Mouse (Mus musculus): ENCODE measurements around the gene Apol11a. TPM values are rescaled to one million over a fixed set of nuclear protein-coding genes. Genes with fewer than 3 reads are reported as not detected.
"Not testable (repeated sequence)": the region's sequence is repeated elsewhere in the genome, so short reads cannot be mapped to it uniquely, and the experiment has no call there.

Gene Apol11a
- polyA plus RNA-seq (2014; fragmentation: Nextera tagmentation; extraction: Ambion mirVana) = not detected in 2 replicates

- H3K36me3 ChIP-seq (ENCODE audit: control insufficient read depth, insufficient read depth, low read length); H3K4me3 ChIP-seq (ENCODE audit: low read depth, low read length); ATAC-seq (ENCODE audit: low read depth); H3K4me2 ChIP-seq (ENCODE audit: low read depth, low read length); H3K9ac ChIP-seq (replicated peaks; ENCODE audit: low read depth, low read length); H3K27ac ChIP-seq (ENCODE audit: low read depth, low read length); H3K27me3 ChIP-seq (ENCODE audit: control insufficient read depth, insufficient read depth, low read length); H3K9me3 ChIP-seq (ENCODE audit: control insufficient read depth, low read length); H3K4me1 ChIP-seq (ENCODE audit: control insufficient read depth, insufficient read depth, low read length): not testable (repeated sequence)
These were observed at the start of gene Apol11a for GRCm38 (mm10) chr15:77507966-77508365. Apol11a (plus strand) TSS chr15:77508271.

GRCm38 (mm10) chr15:77474699-77475390 is 33.2 kb upstream of the Apol11a start:
- not testable (repeated sequence) for H3K4me1 ChIP-seq (ENCODE audit: control insufficient read depth, insufficient read depth, low read length); H3K36me3 ChIP-seq (ENCODE audit: control insufficient read depth, insufficient read depth, low read length); H3K4me2 ChIP-seq (ENCODE audit: low read depth, low read length); H3K9ac ChIP-seq (replicated peaks; ENCODE audit: low read depth, low read length); H3K9me3 ChIP-seq (ENCODE audit: control insufficient read depth, low read length); H3K27me3 ChIP-seq (ENCODE audit: control insufficient read depth, insufficient read depth, low read length); H3K27ac ChIP-seq (ENCODE audit: low read depth, low read length); H3K4me3 ChIP-seq (ENCODE audit: low read depth, low read length); ATAC-seq (ENCODE audit: low read depth)
- 29% methylated on average over 7 of the region's 7 CpGs for WGBS

GRCm38 (mm10) chr15:77476693-77477092 is 31.4 kb upstream of the Apol11a start, which contains the start of gene Apol10a:
Apol10a (plus strand) TSS chr15:77477047.
- not testable (repeated sequence) for H3K36me3 ChIP-seq (ENCODE audit: control insufficient read depth, insufficient read depth, low read length); H3K27ac ChIP-seq (ENCODE audit: low read depth, low read length); H3K4me3 ChIP-seq (ENCODE audit: low read depth, low read length); H3K27me3 ChIP-seq (ENCODE audit: control insufficient read depth, insufficient read depth, low read length); H3K4me2 ChIP-seq (ENCODE audit: low read depth, low read length); H3K9me3 ChIP-seq (ENCODE audit: control insufficient read depth, low read length); H3K4me1 ChIP-seq (ENCODE audit: control insufficient read depth, insufficient read depth, low read length); ATAC-seq (ENCODE audit: low read depth); H3K9ac ChIP-seq (replicated peaks; ENCODE audit: low read depth, low read length)
- 83% methylated on average over 2 of the region's 2 CpGs for WGBS

GRCm38 (mm10) chr15:77482140-77482794 is 25.8 kb upstream of the Apol11a start:
- no peak for ATAC-seq (ENCODE audit: low read depth)
- WGBS = 79% methylated on average over 4 of the region's 4 CpGs
- no peak overlapping the region for H3K27ac ChIP-seq (ENCODE audit: low read depth, low read length)
- H3K27me3 ChIP-seq (ENCODE audit: control insufficient read depth, insufficient read depth, low read length) = no peaks in the 10 kb centered on the region
- no peaks in the 10 kb centered on the region for H3K4me1 ChIP-seq (ENCODE audit: control insufficient read depth, insufficient read depth, low read length)
- H3K4me3 ChIP-seq (ENCODE audit: low read depth, low read length) = no peak overlapping the region
- no peaks in the 10 kb centered on the region for H3K36me3 ChIP-seq (ENCODE audit: control insufficient read depth, insufficient read depth, low read length)
- no peak overlapping the region for H3K9ac ChIP-seq (replicated peaks; ENCODE audit: low read depth, low read length)
- H3K4me2 ChIP-seq (ENCODE audit: low read depth, low read length) = no peak overlapping the region
- H3K9me3 ChIP-seq (ENCODE audit: control insufficient read depth, low read length) = no peaks in the 10 kb centered on the region

- ATAC-seq (ENCODE audit: low read depth); H3K9me3 ChIP-seq (ENCODE audit: control insufficient read depth, low read length); H3K4me2 ChIP-seq (ENCODE audit: low read depth, low read length); H3K27me3 ChIP-seq (ENCODE audit: control insufficient read depth, insufficient read depth, low read length); H3K27ac ChIP-seq (ENCODE audit: low read depth, low read length); H3K4me3 ChIP-seq (ENCODE audit: low read depth, low read length); H3K36me3 ChIP-seq (ENCODE audit: control insufficient read depth, insufficient read depth, low read length); H3K4me1 ChIP-seq (ENCODE audit: control insufficient read depth, insufficient read depth, low read length); H3K9ac ChIP-seq (replicated peaks; ENCODE audit: low read depth, low read length): not testable (repeated sequence)
- no CpG with 5 or more reads among the region's 1 CpGs for WGBS
These were observed 14.9 kb upstream of the Apol11a start for GRCm38 (mm10) chr15:77493181-77493580.

GRCm38 (mm10) chr15:77494694-77495093 is 13.4 kb upstream of the Apol11a start:
- H3K4me1 ChIP-seq (ENCODE audit: control insufficient read depth, insufficient read depth, low read length); H3K4me3 ChIP-seq (ENCODE audit: low read depth, low read length); H3K9me3 ChIP-seq (ENCODE audit: control insufficient read depth, low read length); H3K4me2 ChIP-seq (ENCODE audit: low read depth, low read length); H3K27ac ChIP-seq (ENCODE audit: low read depth, low read length); H3K27me3 ChIP-seq (ENCODE audit: control insufficient read depth, insufficient read depth, low read length); H3K36me3 ChIP-seq (ENCODE audit: control insufficient read depth, insufficient read depth, low read length); ATAC-seq (ENCODE audit: low read depth); H3K9ac ChIP-seq (replicated peaks; ENCODE audit: low read depth, low read length): not testable (repeated sequence)
- 88% methylated on average over 1 of the region's 1 CpGs for WGBS

GRCm38 (mm10) chr15:77520596-77520995 is 12.5 kb downstream of the Apol11a start:
- H3K27me3 ChIP-seq (ENCODE audit: control insufficient read depth, insufficient read depth, low read length); ATAC-seq (ENCODE audit: low read depth); H3K4me1 ChIP-seq (ENCODE audit: control insufficient read depth, insufficient read depth, low read length); H3K9ac ChIP-seq (replicated peaks; ENCODE audit: low read depth, low read length); H3K9me3 ChIP-seq (ENCODE audit: control insufficient read depth, low read length); H3K4me2 ChIP-seq (ENCODE audit: low read depth, low read length); H3K4me3 ChIP-seq (ENCODE audit: low read depth, low read length); H3K27ac ChIP-seq (ENCODE audit: low read depth, low read length); H3K36me3 ChIP-seq (ENCODE audit: control insufficient read depth, insufficient read depth, low read length): not testable (repeated sequence)
- WGBS = 67% methylated on average over 4 of the region's 4 CpGs

GRCm38 (mm10) chr15:77523186-77523843 is 15.2 kb downstream of the Apol11a start:
- H3K4me3 ChIP-seq (ENCODE audit: low read depth, low read length); H3K36me3 ChIP-seq (ENCODE audit: control insufficient read depth, insufficient read depth, low read length); H3K27me3 ChIP-seq (ENCODE audit: control insufficient read depth, insufficient read depth, low read length); H3K27ac ChIP-seq (ENCODE audit: low read depth, low read length); H3K9me3 ChIP-seq (ENCODE audit: control insufficient read depth, low read length); H3K9ac ChIP-seq (replicated peaks; ENCODE audit: low read depth, low read length); H3K4me2 ChIP-seq (ENCODE audit: low read depth, low read length); H3K4me1 ChIP-seq (ENCODE audit: control insufficient read depth, insufficient read depth, low read length); ATAC-seq (ENCODE audit: low read depth): not testable (repeated sequence)
- WGBS = 12% methylated on average over 6 of the region's 6 CpGs

GRCm38 (mm10) chr15:77533216-77533615 is 25.1 kb downstream of the Apol11a start, which contains the start of gene Apol7c:
Apol7c (minus strand) TSS chr15:77533316.
- ATAC-seq (ENCODE audit: low read depth) = no peak
- H3K4me3 ChIP-seq (ENCODE audit: low read depth, low read length) = no peak within 1 kb of the TSS
- H3K4me2 ChIP-seq (ENCODE audit: low read depth, low read length) = no peak within 1 kb of the TSS
- no peak within 1 kb of the TSS for H3K27ac ChIP-seq (ENCODE audit: low read depth, low read length)
- no peak within 1 kb of the TSS for H3K9ac ChIP-seq (replicated peaks; ENCODE audit: low read depth, low read length)
- no peaks in the 10 kb centered on the region for H3K9me3 ChIP-seq (ENCODE audit: control insufficient read depth, low read length)
- H3K4me1 ChIP-seq (ENCODE audit: control insufficient read depth, insufficient read depth, low read length) = no peaks in the 10 kb centered on the region
- no peaks in the 10 kb centered on the region for H3K36me3 ChIP-seq (ENCODE audit: control insufficient read depth, insufficient read depth, low read length)
- H3K27me3 ChIP-seq (ENCODE audit: control insufficient read depth, insufficient read depth, low read length) = no peaks in the 10 kb centered on the region
